Mouse (Mus musculus) left cerebral cortex, adult 11 months (tissue): Measurements from ENCODE around the gene Hyls1.
"Not testable (repeated sequence)": the region's sequence is repeated elsewhere in the genome, so short reads cannot be mapped to it uniquely, and the experiment has no call there.

Experiments
- DNase-seq: peaks from one replicate; pipeline ENCODE4 v3.0.0; 2022; ENCODE audit warnings: low spot score

The Hyls1 gene

GRCm38 (mm10) chr9:35569571-35570534 lies at the start of gene Hyls1, which contains the start of gene Pate2:
Hyls1 (minus strand) TSS chr9:35570398.
Pate2 (plus strand) TSS chr9:35570284.
- peak; percentile 91 for DNase-seq

- not testable (repeated sequence) for DNase-seq
These were observed 46.6 kb upstream of the Hyls1 start for GRCm38 (mm10) chr9:35616784-35617183.

DNA sequence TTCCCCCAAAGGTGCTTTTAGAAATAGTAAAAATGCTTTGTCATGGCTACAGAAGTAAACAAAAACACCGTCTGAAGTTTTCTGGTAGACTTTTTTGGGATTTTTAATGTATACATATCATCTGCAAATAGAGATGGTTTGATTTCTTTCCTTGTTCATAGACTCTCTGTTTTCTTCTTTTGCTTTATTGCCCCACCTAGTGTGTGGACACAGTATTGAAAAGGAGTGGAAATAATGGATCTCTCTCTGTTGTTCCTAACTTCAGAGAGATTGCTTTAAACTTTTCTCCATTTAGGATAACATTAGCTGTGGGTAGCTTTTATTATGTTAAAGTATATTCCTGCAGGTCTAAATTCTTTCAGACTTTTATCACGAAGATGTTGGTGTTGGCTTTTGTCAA lies 43.8 kb upstream of the Hyls1 start:
- DNase-seq: no peak

GRCm38 (mm10) chr9:35611841-35612240 lies 41.6 kb upstream of the Hyls1 start, which contains the start of gene Pate4:
Pate4 (minus strand) TSS chr9:35611941.
- no peak for DNase-seq

DNA sequence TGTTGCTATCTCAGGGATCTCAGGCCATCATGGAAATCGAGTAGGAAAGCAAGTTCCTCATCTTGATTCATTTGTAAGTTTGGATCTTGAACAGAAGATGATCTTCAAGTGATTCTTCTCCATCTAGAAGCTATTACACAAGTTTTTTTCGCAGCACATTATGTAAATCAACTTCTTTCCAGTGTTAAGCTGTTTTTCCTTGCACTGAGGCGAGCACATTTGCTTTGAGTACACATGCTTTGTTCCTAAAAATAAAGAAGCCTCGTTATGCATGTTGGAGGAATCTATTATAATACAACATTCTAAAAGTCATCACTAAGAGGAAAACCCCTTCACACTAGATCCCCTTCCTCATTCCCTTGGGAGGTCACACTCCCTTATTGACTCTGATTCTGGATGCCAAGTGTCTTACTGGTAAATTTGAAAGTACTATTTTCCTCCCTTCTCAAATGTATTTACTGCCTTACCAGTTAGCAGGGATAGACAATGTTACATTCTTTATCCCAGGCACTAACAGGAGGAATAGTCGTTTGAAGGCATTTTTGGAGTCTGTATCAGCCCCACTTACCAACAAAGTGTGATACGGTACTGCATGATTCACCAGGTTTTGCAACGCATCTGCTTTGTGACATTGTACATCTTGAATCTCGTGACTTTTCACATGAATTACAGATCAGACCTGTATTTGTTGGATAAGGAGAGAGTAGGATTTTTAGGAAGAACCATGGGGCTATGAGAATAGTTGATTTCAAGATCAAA lies 37.6 kb upstream of the Hyls1 start:
- DNase-seq: peak; percentile 13

DNA sequence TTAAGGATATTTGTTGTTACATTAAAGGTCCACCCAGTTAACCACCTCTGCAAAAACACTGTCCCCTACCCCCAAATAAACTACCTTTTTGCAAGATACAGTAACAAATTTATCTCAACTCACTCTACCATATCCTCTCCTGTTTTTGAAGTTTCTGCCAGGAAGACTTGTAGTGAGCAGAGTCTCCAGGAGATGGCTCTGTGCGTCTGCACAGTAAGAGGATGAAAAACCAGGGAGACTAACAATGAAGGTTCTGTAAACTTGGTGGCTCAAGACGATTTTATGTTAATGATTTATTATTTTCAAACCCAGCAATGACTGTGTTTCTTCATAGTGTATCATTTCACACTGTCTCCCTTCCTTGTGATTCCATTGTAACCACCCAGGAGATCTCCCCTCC lies 22.7 kb upstream of the Hyls1 start:
- DNase-seq: no peak

DNA sequence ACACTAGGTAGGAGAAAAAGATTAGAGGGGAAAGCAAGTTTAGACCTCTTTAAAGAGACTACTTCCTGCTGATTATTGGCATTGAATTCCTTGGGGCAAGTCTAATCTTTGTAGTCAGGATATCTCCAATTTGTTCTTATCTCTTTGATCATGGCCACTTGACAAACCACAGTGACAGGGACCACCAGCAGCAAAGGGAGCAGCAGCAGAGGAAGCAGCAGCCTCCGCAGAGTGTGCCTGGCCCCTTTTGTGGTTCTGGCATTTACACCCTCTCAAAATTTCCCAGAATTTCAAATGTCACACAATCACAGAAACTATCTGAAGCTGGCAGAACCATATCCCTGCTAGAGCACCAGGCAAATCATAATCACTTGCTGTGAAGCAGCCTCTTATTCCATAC lies 17.5 kb upstream of the Hyls1 start:
- no peak for DNase-seq

- no peak for DNase-seq
These were observed 4.2 kb upstream of the Hyls1 start for GRCm38 (mm10) chr9:35574416-35574815.

GRCm38 (mm10) chr9:35570663-35571062 lies 465 bp upstream of the Hyls1 start:
- no peak for DNase-seq

DNA sequence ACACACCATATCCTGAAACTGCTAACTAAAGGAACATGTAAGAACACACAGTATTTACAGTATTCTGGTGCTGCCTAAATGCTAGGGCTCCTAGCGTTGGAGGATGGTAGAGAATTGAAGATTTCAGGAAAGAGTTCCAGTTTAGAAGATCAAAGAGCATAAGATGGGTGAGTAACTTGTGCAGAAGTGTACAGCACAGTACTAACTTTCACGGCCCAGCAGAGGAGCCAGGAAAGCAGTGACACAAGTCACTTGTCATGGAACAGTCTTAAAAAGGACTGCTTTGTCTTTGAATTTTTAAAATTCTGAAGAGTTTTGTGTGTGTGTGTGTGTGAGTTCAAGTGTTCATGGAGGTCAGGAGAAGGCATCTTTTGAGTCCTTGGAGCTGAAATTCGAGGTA lies 2.2 kb downstream of the Hyls1 start:
- no peak for DNase-seq

DNA sequence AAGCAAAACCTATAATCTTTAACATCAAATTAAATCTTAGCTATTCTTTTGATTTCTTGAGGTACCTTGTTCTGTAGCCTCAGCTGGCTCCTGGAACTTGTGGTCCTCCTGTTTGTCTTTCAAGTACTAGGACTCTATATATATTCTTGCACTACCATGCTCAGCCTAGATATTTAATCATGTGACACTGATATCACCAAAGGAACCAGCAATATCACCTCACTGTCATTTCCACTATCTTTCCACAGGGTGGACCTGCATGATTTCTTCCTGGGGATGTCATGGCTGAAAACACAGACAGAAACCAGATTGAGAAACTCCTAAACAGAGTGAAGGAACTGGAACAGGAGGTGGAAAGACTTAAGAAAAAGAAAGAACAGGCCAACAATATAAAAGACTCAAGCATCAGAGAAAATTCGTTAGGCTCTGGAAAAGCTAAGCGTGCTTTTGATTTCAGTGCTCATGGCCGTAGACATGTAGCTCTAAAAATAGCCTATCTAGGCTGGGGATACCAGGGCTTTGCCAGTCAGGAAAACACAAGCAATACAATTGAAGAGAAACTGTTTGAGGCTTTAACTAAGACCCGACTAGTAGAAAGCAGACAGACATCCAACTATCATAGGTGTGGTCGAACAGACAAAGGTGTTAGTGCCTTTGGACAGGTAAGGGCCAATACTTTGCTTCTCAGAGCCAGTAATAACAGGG lies 5.5 kb downstream of the Hyls1 start:
- DNase-seq: no peak

- no peak for DNase-seq
These were observed 8.6 kb downstream of the Hyls1 start for GRCm38 (mm10) chr9:35561583-35561982.

- no peak for DNase-seq
These were observed 9.1 kb downstream of the Hyls1 start for GRCm38 (mm10) chr9:35561076-35561475.

DNA sequence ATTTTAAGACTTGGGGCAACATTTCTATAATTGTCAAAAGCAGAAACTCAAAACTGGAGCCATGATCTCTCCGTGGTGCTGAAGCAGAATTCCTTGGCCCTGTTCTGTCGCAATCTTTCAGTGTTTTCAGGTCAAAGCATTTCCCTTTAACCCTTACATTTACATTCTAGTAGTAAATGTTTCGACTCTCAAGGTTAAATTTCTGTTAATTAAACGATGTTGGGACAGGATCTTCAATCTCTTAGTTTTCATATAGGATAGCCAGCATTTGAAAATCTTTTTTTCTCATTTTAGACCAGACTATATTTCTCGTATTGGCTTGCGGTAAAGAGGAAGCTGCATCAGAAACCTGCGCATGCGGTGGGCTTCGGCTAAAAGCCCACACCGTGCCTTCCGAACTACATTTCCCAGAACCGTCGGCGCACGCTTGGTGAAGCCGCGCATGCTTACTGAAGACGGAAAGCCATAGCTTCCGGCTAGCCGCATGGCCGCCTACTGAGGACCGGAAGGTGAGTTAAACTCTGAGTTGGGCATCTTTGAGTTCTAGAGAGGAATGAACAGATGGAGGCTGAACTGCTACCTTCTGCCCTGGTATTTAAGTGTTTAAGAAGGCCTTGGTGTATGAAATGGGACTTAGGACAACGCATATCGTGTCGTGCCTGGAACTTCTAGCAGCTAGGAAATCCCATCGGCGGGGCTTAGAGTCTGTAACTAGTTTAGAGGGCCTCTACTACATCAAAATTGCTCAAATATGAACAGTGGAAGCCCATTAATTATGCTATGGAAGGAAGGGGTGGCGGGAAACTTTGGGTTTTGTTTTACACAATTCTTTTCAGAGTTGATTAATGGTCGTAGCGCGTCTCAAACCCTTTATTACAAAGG lies 10.9 kb downstream of the Hyls1 start:
- peak; percentile 72 for DNase-seq

- peak; percentile 51 for DNase-seq
These were observed 11.8 kb downstream of the Hyls1 start, which contains the start of the genes Ddx25 and Pus3 for GRCm38 (mm10) chr9:35558257-35559008. Ddx25 (minus strand) TSS chr9:35558528. Pus3 (plus strand) TSS chr9:35558595.

GRCm38 (mm10) chr9:35556494-35557102 lies 13.6 kb downstream of the Hyls1 start:
- no peak for DNase-seq

GRCm38 (mm10) chr9:35548455-35548854 lies 21.7 kb downstream of the Hyls1 start:
- no peak for DNase-seq

DNA sequence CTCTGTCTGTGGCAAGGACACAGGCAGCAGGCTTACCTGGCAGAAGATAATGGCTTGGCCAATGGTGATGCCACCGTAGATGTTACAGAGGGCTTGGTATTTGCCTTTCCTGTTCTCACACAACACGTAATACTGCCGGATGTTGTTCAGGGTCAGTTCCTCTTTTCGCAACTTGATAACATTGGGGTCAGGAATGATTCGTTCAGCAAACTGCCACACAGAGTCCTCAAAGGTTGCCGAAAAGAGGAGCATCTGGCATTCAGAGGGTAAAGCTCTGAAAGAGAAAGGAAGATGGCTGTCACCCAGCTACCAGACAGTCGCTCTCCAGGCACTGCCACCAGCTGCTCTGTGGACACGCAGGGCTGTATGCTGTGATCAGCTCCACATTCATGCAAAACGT lies 23.5 kb downstream of the Hyls1 start:
- no peak for DNase-seq

DNA sequence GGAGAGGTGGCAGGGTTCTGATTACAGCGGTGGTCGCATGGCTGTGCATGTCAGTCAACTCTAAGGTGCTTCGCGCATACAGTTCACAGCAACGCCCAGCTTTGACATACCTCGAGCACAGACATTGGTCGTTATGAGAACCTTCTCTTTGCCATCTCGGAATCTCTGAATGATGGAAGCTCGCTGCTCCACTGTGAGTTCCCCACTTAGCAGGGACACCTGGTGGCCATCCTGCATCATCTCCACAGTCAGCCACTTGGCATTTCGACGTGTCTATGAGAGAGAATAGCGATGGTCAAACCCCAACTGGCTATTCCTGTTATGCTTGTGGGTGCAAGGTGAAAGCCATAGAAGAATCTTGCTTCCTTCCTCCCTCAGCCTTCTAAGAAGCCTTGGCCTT lies 24.5 kb downstream of the Hyls1 start:
- no peak for DNase-seq

GRCm38 (mm10) chr9:35544666-35545065 lies 25.5 kb downstream of the Hyls1 start:
- DNase-seq: no peak
